Mouse (Mus musculus): ENCODE data around the gene Icam2. TPM values are rescaled to one million over a fixed set of nuclear protein-coding genes. Genes with fewer than 3 reads are reported as not detected.

Icam2 gene
- 15.3 and 27.3 TPM in 2 replicates for total RNA-seq (2012; rRNA removed)
- total RNA-seq (2014; rRNA removed): 40.1 and 44.3 TPM in 2 replicates
- polyA plus RNA-seq (2012; ENCODE audit: insufficient read length, low read depth): 23.7 and 26.7 TPM in 2 replicates

- Histone ChIP-seq H3K9me3 (replicated peaks; ENCODE audit: low read length) (no peaks in the 10 kb centered on the region), H3K79me2 (replicated peaks; ENCODE audit: control insufficient read depth, extremely low read depth, insufficient read depth, poor library complexity, severe bottlenecking) (no peaks in the 10 kb centered on the region; the same call in 1 of the 2 replicates), H3K27me3 (replicated peaks) (no peaks in the 10 kb centered on the region), H3K4me3 (replicated peaks in 1 of 3; ENCODE audit: low read depth in 2 of 3, low read length in 2 of 3, poor library complexity in 1 of 3) (peak within 1 kb of the TSS; percentile 70 to 93 (median 90)), H3K27ac (ENCODE audit: insufficient read depth, low read depth) (peak within 1 kb of the TSS; percentile 91), H3K4me1 (ENCODE audit: control insufficient read depth in 1 of 2, insufficient read depth in 2 of 2) (peaks cover 7 to 40% of the 10 kb centered on the region in 2 experiments; a peak in 3 of 4 replicates), H3K9ac (ENCODE audit: insufficient read depth, low read depth) (peak within 1 kb of the TSS; percentile 97), H3K36me3 (replicated peaks in 1 of 2; ENCODE audit: control insufficient read depth in 1 of 2, insufficient read depth in 1 of 2, low read length in 1 of 2) (peaks cover 5 to 35% of the 10 kb centered on the region in 2 experiments), H3K4me2 (ENCODE audit: insufficient read depth, low read depth, poor library complexity, severe bottlenecking) (peak within 1 kb of the TSS; percentile 94)
- no peak for TF ChIP-seq POLR2AphosphoS2 (IDR thresholded peaks at IDR 0.05; ENCODE audit: low read depth, low read length)
- peak; percentile 63 for TF ChIP-seq TCF12 (IDR thresholded peaks at IDR 0.05; ENCODE audit: low read depth, low read length)
- TF ChIP-seq SIN3A (IDR thresholded peaks at IDR 0.05; ENCODE audit: low read length): peak; percentile 94
- TF ChIP-seq IRF4 (IDR thresholded peaks at IDR 0.05; ENCODE audit: low read depth, low read length): 0 out of 2 replicates have a peak, but pooled peaks have one; percentile 22
- no peak; the same call in 1 of the 2 replicates for TF ChIP-seq MAZ (IDR thresholded peaks at IDR 0.05; ENCODE audit: low read depth, low read length)
- TF ChIP-seq TBP (conservative IDR thresholded peaks at IDR 0.05; ENCODE audit: low read depth, low read length): peak; percentile 86
- TF ChIP-seq MAX (IDR thresholded peaks at IDR 0.05; ENCODE audit: low read length): peak; percentile 98
- no peak for TF ChIP-seq SMC3 (IDR thresholded peaks at IDR 0.05; ENCODE audit: low read depth, low read length)
- peak; percentile 93 for TF ChIP-seq MXI1 (IDR thresholded peaks at IDR 0.05; ENCODE audit: low read depth, low read length)
- TF ChIP-seq MEF2A (IDR thresholded peaks at IDR 0.05; ENCODE audit: borderline replicate concordance, low read depth, low read length): 0 out of 2 replicates have a peak, but pooled peaks have one; percentile 36
- TF ChIP-seq RCOR1 (conservative IDR thresholded peaks at IDR 0.05; ENCODE audit: low read depth, low read length): peak; percentile 35; the same call in 1 of the 2 replicates
- no peak for TF ChIP-seq CTCF (conservative IDR thresholded peaks at IDR 0.05 in 1 of 2, IDR thresholded peaks at IDR 0.05 in 1 of 2; ENCODE audit: low read depth in 2 of 2, low read length in 2 of 2)
- no peak for TF ChIP-seq GABPA (IDR thresholded peaks at IDR 0.05; ENCODE audit: insufficient replicate concordance, low read depth, low read length)
- TF ChIP-seq ETS1 (conservative IDR thresholded peaks at IDR 0.05; ENCODE audit: low read depth, low read length): peak; percentile 52; the same call in 1 of the 2 replicates
- TF ChIP-seq EP300 (IDR thresholded peaks at IDR 0.05; ENCODE audit: low read length): peak; percentile 60; the same call in 1 of the 2 replicates
- peak; percentile 85 for TF ChIP-seq NELFE (IDR thresholded peaks at IDR 0.05; ENCODE audit: low read depth, low read length)
- peak; percentile 97 for TF ChIP-seq BHLHE40 (IDR thresholded peaks at IDR 0.05; ENCODE audit: low read depth, low read length)
- no peak; the same call in none of the 2 replicates for TF ChIP-seq ELF1 (IDR thresholded peaks at IDR 0.05; ENCODE audit: low read depth, low read length)
- TF ChIP-seq NRF1 (IDR thresholded peaks at IDR 0.05; ENCODE audit: low read depth, low read length): no peak
- TF ChIP-seq POLR2A (IDR thresholded peaks at IDR 0.05; ENCODE audit: low read depth, low read length): peak; percentile 90
- peak; percentile 99 for TF ChIP-seq MYC (IDR thresholded peaks at IDR 0.05; ENCODE audit: low read depth, low read length)
- TF ChIP-seq HCFC1 (IDR thresholded peaks at IDR 0.05; ENCODE audit: low read depth, low read length): peak; percentile 48; the same call in 1 of the 2 replicates
- TF ChIP-seq USF1 (IDR thresholded peaks at IDR 0.05; ENCODE audit: low read depth, low read length): peak; percentile 85
- peak; percentile 89 for TF ChIP-seq USF2 (conservative IDR thresholded peaks at IDR 0.05; ENCODE audit: low read depth, low read length)
- peak; percentile 87 for DNase-seq (ENCODE audit: extremely low read depth)
- dilution Hi-C loops (cut with MboI; ENCODE audit: extremely low pct_ligation_motif_present, extremely low pct_unique_long_range_greater_than_20kb, low sequenced_read_pairs) (no loop called here), in situ Hi-C loops (cut with MboI; ENCODE audit: low pct_ligation_motif_present, low pct_unique_long_range_greater_than_20kb, low sequenced_read_pairs) (no loop called here)
Observed at GRCm38 (mm10) chr11:106387791-106388216, at the start of gene Icam2. Gene Icam2 (minus strand): TSS chr11:106388075.
